Mouse (Mus musculus): ENCODE results near the gene Treml2. TPM values are rescaled to one million over a fixed set of nuclear protein-coding genes. Genes with fewer than 3 reads are reported as not detected.

Treml2 gene
- under 1 TPM; 0.18 to 0.49 TPM for total RNA-seq (2021)
- long read RNA-seq, experiment 1, result 0 reads
- long read RNA-seq, experiment 2, result 0 reads

DNA sequence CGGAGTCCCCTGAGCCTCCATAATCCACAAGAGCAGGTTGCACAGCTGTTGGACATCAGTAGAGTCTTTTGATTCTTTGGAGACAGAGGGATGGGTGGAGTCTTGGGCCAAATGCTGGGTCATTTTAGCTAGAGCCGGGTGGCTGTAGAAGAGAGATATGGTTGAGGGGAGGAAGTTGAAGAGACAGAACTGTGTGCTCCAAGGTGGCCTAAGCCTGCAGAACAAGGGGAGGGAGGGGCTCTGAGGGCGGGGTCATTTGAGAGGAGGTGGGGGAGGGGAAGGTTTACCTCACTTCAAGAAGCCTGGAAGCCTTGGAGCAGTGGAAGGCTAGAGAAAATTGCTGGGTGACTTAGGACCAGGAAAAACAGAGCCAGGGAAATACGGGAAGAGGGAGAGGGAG is at the start of gene Treml2:
Gene Treml2 (plus strand): TSS at position 296 of the 400 bp plus-strand sequence.
- intact Hi-C loops (cut with DNase I), result no loop called here
- Histone ChIP-seq H3K4me3 (no peak within 1 kb of the TSS), H3K27ac (no peak within 1 kb of the TSS)
- no peak for DNase-seq (ENCODE audit: extremely low spot score in 1 of 2, low spot score in 2 of 2)
- no peak for TF ChIP-seq CTCF (IDR thresholded peaks at IDR 0.05)

DNA sequence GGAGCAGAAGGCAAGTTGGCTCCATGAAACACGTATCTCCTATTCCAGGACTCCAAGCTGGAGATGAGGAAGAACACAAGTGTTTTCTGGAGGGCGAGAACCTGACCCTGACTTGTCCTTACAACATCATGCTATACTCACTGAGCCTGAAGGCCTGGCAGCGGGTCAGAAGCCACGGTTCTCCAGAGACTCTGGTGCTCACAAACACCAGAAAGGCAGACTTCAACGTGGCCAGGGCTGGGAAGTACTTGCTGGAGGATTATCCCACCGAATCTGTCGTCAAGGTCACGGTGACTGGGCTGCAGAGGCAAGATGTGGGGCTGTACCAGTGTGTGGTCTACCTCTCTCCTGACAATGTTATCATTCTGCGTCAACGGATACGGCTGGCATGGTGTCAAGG is 49.8 kb upstream of the Treml2 start:
- no peak overlapping the region for H3K4me3 ChIP-seq

DNA sequence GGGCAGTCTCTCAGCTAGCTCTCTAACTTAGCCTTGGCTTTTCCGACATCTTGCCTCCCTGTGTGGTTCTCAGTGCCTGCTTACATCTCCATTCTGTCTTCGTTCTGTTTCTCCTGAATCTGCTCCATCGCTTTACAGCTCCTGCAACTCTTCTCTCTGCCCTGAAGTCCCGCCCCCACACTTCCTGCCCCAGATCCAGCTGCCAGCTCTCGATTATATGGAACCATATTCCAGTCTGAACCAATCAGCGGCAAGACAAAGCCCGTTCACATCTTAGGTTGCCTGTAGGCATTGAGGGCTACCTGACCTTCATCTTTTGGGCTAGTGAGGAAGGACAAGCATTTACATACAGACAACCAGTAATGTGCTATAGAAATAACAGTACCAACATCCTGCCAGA is 48.7 kb upstream of the Treml2 start:
- no peak for TF ChIP-seq CTCF (IDR thresholded peaks at IDR 0.05)
- intact Hi-C loops (cut with DNase I), result no loop called here
- H3K4me3 ChIP-seq, result no peak overlapping the region
- DNase-seq (ENCODE audit: extremely low spot score in 1 of 2, low spot score in 2 of 2), result no peak
- no peak overlapping the region for H3K27ac ChIP-seq

More for the DNA sequence above, 49.8 kb upstream of the Treml2 start:
- TF ChIP-seq CTCF (IDR thresholded peaks at IDR 0.05), result no peak
- no peak for DNase-seq (ENCODE audit: extremely low spot score in 1 of 2, low spot score in 2 of 2)
- intact Hi-C loops (cut with DNase I), result no loop called here
- H3K27ac ChIP-seq, result peak overlapping the region; percentile 48

DNA sequence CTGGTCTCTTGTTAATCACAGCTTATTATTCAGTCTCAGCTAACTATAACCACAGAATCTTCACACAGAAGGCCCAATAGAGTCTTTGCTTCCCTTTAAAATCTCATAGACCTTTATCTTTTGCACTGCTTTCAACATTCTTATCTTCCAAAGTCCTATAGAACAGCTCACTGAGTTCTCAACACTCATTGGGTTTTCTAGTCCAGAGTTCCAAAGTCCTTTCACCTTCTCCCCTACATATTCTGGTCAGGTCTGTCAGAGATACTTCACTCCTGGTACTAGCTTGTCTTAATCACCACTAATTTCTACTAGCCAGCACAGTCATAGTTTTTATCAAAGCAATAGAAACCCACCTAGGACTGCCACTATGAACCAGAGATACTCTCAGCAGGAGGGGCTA is 42.7 kb upstream of the Treml2 start:
- no peak overlapping the region for H3K27ac ChIP-seq
- no peak overlapping the region for H3K4me3 ChIP-seq
- DNase-seq (ENCODE audit: extremely low spot score in 1 of 2, low spot score in 2 of 2), result no peak
- no peak for TF ChIP-seq CTCF (IDR thresholded peaks at IDR 0.05)
- intact Hi-C loops (cut with DNase I), result no loop called here

DNA sequence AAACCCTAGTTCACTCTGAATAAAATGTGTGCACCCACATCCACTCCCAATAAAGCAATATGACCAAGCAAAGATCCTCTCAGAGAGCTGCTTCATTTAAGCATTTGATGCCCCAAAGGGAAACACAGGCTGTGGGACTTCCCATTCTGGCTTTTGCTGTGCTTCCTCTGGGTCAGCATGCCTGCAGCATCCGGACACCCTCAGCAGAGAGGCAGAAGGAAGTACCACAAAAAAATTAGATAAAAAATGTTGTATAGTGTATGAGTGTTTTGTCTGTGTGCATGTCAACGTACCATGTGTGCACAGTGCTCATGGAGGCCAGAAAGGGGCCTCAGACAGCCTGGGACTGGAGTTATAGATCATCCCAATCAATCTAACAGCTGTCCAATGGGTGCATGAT is 37.4 kb upstream of the Treml2 start:
- DNase-seq (ENCODE audit: extremely low spot score in 1 of 2, low spot score in 2 of 2), result no peak
- no peak for TF ChIP-seq CTCF (IDR thresholded peaks at IDR 0.05)
- Histone ChIP-seq H3K4me3 (no peak overlapping the region), H3K27ac (no peak overlapping the region)
- intact Hi-C loops (cut with DNase I), result no loop called here

DNA sequence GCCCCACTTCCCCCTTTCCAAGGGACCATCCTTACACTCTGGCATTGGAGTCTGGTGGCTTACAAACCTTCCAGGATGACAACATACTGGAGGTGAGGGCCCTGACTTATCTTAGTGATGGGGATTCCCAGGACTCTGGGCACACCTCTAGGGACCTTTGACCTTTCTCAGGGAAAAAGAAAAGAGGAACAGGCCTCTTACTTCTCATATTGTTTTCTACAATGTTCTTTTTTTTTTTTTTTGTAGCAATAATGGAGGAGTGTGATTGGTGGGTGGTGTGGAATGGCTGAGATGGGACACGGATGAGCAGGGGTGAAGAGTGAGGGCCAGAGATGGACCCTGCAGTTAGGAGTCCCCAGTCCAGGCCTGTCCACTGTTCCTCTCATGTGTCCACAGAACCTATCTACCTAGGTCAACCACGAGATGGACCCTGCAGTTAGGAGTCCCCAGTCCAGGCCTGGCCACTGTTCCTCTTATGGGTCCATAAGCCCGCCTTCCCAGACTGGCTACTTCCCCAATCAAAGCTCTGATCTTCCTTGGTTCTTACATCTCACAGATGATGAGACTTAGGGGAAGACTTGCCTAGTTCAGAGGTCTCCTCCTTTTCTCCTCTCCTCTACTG is 35.4 kb upstream of the Treml2 start, which contains the start of gene Treml4:
Gene Treml4 (plus strand): TSS at position 555 of the 622 bp plus-strand sequence.
- intact Hi-C loops (cut with DNase I), result no loop called here
- TF ChIP-seq CTCF (IDR thresholded peaks at IDR 0.05), result no peak
- Histone ChIP-seq H3K4me3 (no peak within 1 kb of the TSS), H3K27ac (no peak within 1 kb of the TSS)
- DNase-seq (ENCODE audit: extremely low spot score in 1 of 2, low spot score in 2 of 2), result no peak

DNA sequence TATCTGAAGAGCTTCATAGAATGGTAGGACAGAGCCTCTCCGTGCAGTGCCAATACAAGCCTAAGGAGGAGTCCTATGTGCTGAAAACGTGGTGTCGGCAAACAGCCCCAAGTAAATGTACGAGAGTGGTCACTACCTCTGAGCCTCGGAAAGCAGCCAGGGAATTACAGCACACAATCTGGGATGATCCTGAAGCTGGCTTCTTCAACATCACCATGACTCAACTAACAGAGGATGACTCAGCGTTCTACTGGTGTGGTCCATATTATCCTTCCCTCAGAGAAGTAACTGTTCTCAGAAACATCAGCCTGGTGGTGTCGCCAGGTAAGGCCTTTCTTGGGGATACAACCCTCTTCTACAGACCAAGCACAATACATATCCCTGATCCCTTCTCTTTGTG is 34.6 kb upstream of the Treml2 start:
- intact Hi-C loops (cut with DNase I), result no loop called here
- Histone ChIP-seq H3K27ac (no peak overlapping the region), H3K4me3 (no peak overlapping the region)
- no peak for TF ChIP-seq CTCF (IDR thresholded peaks at IDR 0.05)
- DNase-seq (ENCODE audit: extremely low spot score in 1 of 2, low spot score in 2 of 2), result no peak

DNA sequence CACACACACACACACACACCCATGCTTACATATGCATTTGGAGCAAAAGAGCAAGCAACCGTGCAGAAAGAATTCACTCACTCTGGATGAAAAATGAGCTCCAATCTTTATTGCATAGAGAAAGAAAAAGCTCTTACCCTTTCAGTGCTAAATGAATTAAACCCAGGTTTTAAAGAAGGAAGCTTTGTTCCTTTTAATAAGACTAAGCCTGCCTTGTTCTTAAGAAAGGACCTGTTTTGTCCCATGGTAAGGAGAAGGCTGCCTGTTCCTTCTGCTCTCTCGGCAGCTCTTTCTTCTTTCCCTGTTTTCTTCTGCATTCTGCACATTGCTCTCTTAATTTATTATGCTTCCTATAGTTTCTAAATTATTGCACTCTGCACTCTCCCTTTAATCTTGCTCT is 33.2 kb upstream of the Treml2 start:
- intact Hi-C loops (cut with DNase I), result no loop called here
- Histone ChIP-seq H3K4me3 (no peak overlapping the region), H3K27ac (no peak overlapping the region)
- TF ChIP-seq CTCF (IDR thresholded peaks at IDR 0.05), result no peak
- DNase-seq (ENCODE audit: extremely low spot score in 1 of 2, low spot score in 2 of 2), result no peak

DNA sequence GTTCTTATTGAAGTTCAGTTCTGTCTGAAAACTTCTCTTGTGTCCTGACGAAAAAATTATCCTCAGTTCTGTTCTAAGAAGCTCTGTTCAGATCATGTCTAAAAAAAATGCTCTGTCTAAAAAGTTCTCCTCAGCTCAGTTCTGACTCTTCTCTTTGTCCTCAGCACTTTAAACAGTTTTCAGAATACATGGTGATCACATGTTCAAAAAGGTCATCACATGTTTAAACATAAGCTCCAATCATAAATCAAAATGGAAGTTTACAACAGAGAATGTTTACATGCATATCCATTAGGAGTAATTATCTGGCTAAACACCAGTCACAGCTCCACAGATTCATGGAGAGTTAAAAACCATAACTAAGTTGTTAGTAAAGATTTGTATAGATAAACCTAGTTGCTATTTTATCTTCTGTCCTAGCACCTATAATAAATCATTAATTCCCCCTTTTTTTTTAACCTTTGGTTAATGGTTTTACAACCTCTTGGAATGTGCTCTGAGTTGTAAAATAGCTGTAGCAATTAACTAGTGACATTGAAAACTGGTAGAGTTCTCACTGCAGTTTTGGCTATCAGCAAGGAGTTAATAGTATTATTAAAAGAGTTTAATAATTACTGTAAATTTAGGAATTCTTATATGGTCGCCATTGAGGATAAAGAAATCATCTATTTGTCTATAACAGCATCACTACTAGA is 32.5 kb upstream of the Treml2 start:
- TF ChIP-seq CTCF (IDR thresholded peaks at IDR 0.05), result no peak
- H3K27ac ChIP-seq, result no peak overlapping the region
- H3K4me3 ChIP-seq, result no peak overlapping the region
- intact Hi-C loops (cut with DNase I), result no loop called here
- no peak for DNase-seq (ENCODE audit: extremely low spot score in 1 of 2, low spot score in 2 of 2)

DNA sequence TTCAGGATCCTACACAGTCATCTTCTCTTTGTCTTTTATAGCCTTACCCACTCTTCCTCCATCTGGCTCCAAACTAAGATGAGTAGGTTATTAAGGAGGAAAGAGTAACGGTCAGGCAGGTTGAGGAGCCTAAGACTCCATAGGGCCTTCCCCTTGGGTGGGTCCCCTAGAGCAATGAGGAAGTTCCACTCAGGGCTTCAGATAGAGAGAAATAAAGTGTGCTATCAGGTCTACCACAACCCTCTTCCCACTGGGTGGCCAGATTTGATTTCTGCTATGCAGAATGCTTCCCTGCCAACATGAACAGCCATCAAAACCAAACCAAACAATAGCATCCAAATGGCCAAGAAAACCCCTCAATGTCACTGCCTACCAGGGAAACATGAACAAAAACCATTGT is 31.7 kb upstream of the Treml2 start:
- Histone ChIP-seq H3K27ac (no peak overlapping the region), H3K4me3 (no peak overlapping the region)
- intact Hi-C loops (cut with DNase I), result no loop called here
- no peak for DNase-seq (ENCODE audit: extremely low spot score in 1 of 2, low spot score in 2 of 2)
- no peak for TF ChIP-seq CTCF (IDR thresholded peaks at IDR 0.05)

DNA sequence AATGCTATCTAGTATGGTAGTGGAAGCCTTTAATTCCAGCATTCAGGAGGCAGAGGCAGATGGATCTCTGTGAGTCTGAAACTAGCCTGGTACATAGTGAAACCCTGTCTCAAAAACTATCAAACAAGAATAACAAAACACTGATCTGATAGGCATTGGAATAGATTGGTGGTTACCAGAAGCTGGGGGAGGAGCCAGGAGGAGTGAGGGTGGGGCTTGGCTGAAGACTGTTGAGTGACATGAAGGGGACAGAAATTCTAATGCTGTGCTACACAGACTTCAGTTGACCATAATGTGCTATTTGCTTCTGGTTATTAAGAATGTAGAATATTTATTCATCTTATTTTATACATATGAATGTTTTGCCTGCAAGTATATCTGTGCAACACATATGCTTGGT is 31.0 kb upstream of the Treml2 start:
- Histone ChIP-seq H3K4me3 (no peak overlapping the region), H3K27ac (no peak overlapping the region)
- DNase-seq (ENCODE audit: extremely low spot score in 1 of 2, low spot score in 2 of 2), result no peak
- intact Hi-C loops (cut with DNase I), result no loop called here
- TF ChIP-seq CTCF (IDR thresholded peaks at IDR 0.05), result no peak

DNA sequence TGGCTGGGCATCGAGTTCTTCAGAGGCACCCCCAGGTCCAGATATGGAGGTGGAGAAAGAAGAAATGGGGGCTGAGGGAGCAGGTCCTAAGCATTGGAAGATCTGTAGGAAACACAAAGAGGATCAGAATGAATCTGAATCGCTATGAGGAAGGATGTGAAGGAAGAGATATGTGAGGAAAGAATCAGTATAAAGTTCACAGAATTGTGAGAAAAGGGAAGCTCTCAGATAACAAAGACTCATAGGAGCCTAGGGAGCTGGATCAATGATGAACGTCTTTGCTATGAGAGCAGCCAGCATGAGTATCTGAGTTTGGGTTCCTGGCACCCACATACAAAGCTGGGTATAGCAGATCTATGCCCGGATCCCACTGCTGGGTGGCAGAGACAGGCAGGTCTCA is 29.5 kb upstream of the Treml2 start:
- Histone ChIP-seq H3K27ac (no peak overlapping the region), H3K4me3 (no peak overlapping the region)
- DNase-seq (ENCODE audit: extremely low spot score in 1 of 2, low spot score in 2 of 2), result no peak
- no peak for TF ChIP-seq CTCF (IDR thresholded peaks at IDR 0.05)
- intact Hi-C loops (cut with DNase I), result no loop called here

DNA sequence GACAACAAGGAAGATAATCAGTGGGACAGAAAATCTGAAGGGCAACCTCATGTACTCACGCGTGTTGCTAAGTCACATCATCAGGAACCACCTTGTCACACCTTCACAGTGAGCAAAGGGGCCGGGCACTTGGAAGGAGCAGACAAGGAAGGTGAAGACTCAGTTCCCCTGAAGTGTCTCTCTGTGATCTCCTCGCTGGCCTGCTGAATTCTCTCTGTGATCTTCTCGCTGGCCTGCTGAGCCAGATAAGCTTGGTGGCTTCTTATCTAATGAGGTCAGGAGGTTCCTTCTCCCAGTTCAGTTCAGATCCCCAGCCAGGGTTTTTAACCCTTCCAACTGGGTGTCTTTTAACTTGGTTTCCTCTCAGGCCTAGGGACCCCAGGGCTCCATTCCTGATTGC is 27.1 kb upstream of the Treml2 start:
- no peak for DNase-seq (ENCODE audit: extremely low spot score in 1 of 2, low spot score in 2 of 2)
- no peak for TF ChIP-seq CTCF (IDR thresholded peaks at IDR 0.05)
- Histone ChIP-seq H3K27ac (no peak overlapping the region), H3K4me3 (no peak overlapping the region)
- intact Hi-C loops (cut with DNase I), result no loop called here
